Mouse (Mus musculus): Measurements from ENCODE around the gene Tmem91. TPM values are rescaled to one million over a fixed set of nuclear protein-coding genes. Genes with fewer than 3 reads are reported as not detected.

Gene Tmem91
- polyA plus RNA-seq (2017; shearing (Covaris generic)) = 1 to 10 TPM; 2.4 to 3.8 TPM

GRCm38 (mm10) chr7:25674719-25675300, at the start of gene Tmem91:
Gene Tmem91, minus strand, starts transcription at chr7:25675166.

GRCm38 (mm10) chr7:25718788-25719417, 43.9 kb upstream of the Tmem91 start, which contains the start of gene Ccdc97:
Gene Ccdc97, minus strand, starts transcription at chr7:25719088.

GRCm38 (mm10) chr7:25686680-25687531, 11.9 kb upstream of the Tmem91 start, which contains the start of gene Tgfb1:
Gene Tgfb1, plus strand, starts transcription at chr7:25687002.

GRCm38 (mm10) chr7:25680514-25681258, 5.7 kb upstream of the Tmem91 start, which contains the start of gene B9d2:
Gene B9d2, plus strand, starts transcription at chr7:25680780.

GRCm38 (mm10) chr7:25658657-25659472, 16.1 kb downstream of the Tmem91 start, which contains the start of the genes Bckdha and Exosc5:
Gene Bckdha, minus strand, starts transcription at chr7:25658981.
Gene Exosc5, plus strand, starts transcription at chr7:25659164.

GRCm38 (mm10) chr7:25626509-25627430, 48.2 kb downstream of the Tmem91 start, which contains the start of gene B3gnt8:
Gene B3gnt8, plus strand, starts transcription at chr7:25626654.

Other genes with a start within 250 kb of the Tmem91 start
- gene Ceacam1, start 197.6 kb downstream of the Tmem91 start, polyA plus RNA-seq (2017; shearing (Covaris generic)) = 1 to 10 TPM in 1 of 2 experiments, under 1 TPM in 1; 0.97 to 2.0 TPM
- not detected for gene Ceacam2, start 135.3 kb downstream of the Tmem91 start, polyA plus RNA-seq (2017; shearing (Covaris generic))
- gene Erich4, start 59.3 kb downstream of the Tmem91 start, polyA plus RNA-seq (2017; shearing (Covaris generic)) = not detected
- 10 to 100 TPM; 53.6 to 55.0 TPM for gene Dmac2, start 55.8 kb downstream of the Tmem91 start, polyA plus RNA-seq (2017; shearing (Covaris generic))
- gene B3gnt8, start 48.5 kb downstream of the Tmem91 start, polyA plus RNA-seq (2017; shearing (Covaris generic)) = 1 to 10 TPM in 1 of 2 experiments, under 1 TPM in 1; 0.86 to 1.3 TPM
- 10 to 100 TPM; 33.0 to 39.0 TPM for gene Bckdha, start 16.2 kb downstream of the Tmem91 start, polyA plus RNA-seq (2017; shearing (Covaris generic))
- gene Exosc5, start 16.0 kb downstream of the Tmem91 start, polyA plus RNA-seq (2017; shearing (Covaris generic)) = 100 to 1,000 TPM; 102 to 119 TPM
- gene B9d2, start 5.6 kb upstream of the Tmem91 start, polyA plus RNA-seq (2017; shearing (Covaris generic)) = 10 to 100 TPM; 51.9 to 59.9 TPM
- 100 to 1,000 TPM; 131 to 156 TPM for gene Tgfb1, start 11.8 kb upstream of the Tmem91 start, polyA plus RNA-seq (2017; shearing (Covaris generic))
- 10 to 100 TPM; 49.9 to 54.7 TPM for gene Ccdc97, start 43.9 kb upstream of the Tmem91 start, polyA plus RNA-seq (2017; shearing (Covaris generic))
- 100 to 1,000 TPM in 1 of 2 experiments, 10 to 100 TPM in 1; 86.7 to 119 TPM for gene Hnrnpul1, start 79.6 kb upstream of the Tmem91 start, polyA plus RNA-seq (2017; shearing (Covaris generic))
- gene Axl, start 113.5 kb upstream of the Tmem91 start, polyA plus RNA-seq (2017; shearing (Covaris generic)) = 10 to 100 TPM in 1 of 2 experiments, 1 to 10 TPM in 1; 8.6 to 28.2 TPM
- 10 to 100 TPM in 1 of 2 experiments, 1 to 10 TPM in 1; 4.8 to 22.1 TPM for gene Cyp2s1, start 141.7 kb upstream of the Tmem91 start, polyA plus RNA-seq (2017; shearing (Covaris generic))
- gene Cyp2b10, start 222.5 kb upstream of the Tmem91 start, polyA plus RNA-seq (2017; shearing (Covaris generic)) = not detected